Mouse (Mus musculus) CH12.LX (cell line): ENCODE measurements around the gene Prps1. TPM values are rescaled to one million over a fixed set of nuclear protein-coding genes. Genes with fewer than 3 reads are reported as not detected.

ENCODE experiments used
- DNase-seq: peaks from one replicate; pipeline ENCODE4 v3.0.0-alpha.2; 2013; ENCODE audit errors: extremely low read depth
- H3K27ac ChIP-seq: 2 replicates; pipeline ENCODE4 v1.5.1; 2012; ENCODE audit warnings: low read depth, mild to moderate bottlenecking, control low read depth, moderate library complexity; ENCODE audit not compliant: insufficient read depth
- H3K27me3 ChIP-seq: replicated peaks from 2 replicates; pipeline ENCODE3; 2012; ENCODE audit warnings: inconsistent platforms
- H3K36me3 ChIP-seq, 2 experiments: replicated peaks in 1 of 2; 2 replicates each; pipeline versions ENCODE3 to v1.6.1; 2012; ENCODE audit warnings: inconsistent platforms in 1 of 2, low read length in 1 of 2, mild to moderate bottlenecking in 1 of 2, mixed read lengths in 1 of 2, moderate library complexity in 1 of 2; ENCODE audit not compliant: control insufficient read depth in 1 of 2, insufficient read depth in 1 of 2
- H3K4me1 ChIP-seq, 2 experiments: 2 replicates each; pipeline ENCODE4 v1.6.1; 2012; ENCODE audit warnings: inconsistent platforms in 1 of 2, moderate library complexity in 1 of 2; ENCODE audit not compliant: insufficient read depth in 2 of 2, control insufficient read depth in 1 of 2
- H3K4me2 ChIP-seq: 2 replicates; pipeline ENCODE4 v1.6.1; 2012; ENCODE audit warnings: low read depth, mild to moderate bottlenecking, control low read depth; ENCODE audit not compliant: poor library complexity, insufficient read depth, severe bottlenecking
- H3K4me3 ChIP-seq, 3 experiments: fragments of 150-350 bp in 1 of 3; sonication (generic) in 1 of 3; replicated peaks in 1 of 3; 2 replicates each; pipeline versions ENCODE3 to v1.5.1; 2011 to 2012; ENCODE audit warnings: low read depth in 2 of 3, low read length in 2 of 3, mild to moderate bottlenecking in 2 of 3, moderate library complexity in 2 of 3, control low read depth in 1 of 3, improper control_type of control experiment in 1 of 3, inconsistent platforms in 1 of 3, mixed read lengths in 1 of 3; ENCODE audit not compliant: poor library complexity in 1 of 3
- H3K79me2 ChIP-seq: replicated peaks from 2 replicates; pipeline ENCODE4 v1.6.1; 2012; ENCODE audit warnings: mild to moderate bottlenecking, moderate library complexity; ENCODE audit not compliant: control insufficient read depth, poor library complexity, insufficient read depth, severe bottlenecking; ENCODE audit errors: extremely low read depth
- H3K9ac ChIP-seq: 2 replicates; pipeline ENCODE4 v1.6.1; 2012; ENCODE audit warnings: low read depth, mild to moderate bottlenecking, control low read depth, moderate library complexity; ENCODE audit not compliant: insufficient read depth
- H3K9me3 ChIP-seq: replicated peaks from 2 replicates; pipeline ENCODE3; 2012; ENCODE audit warnings: low read length, inconsistent platforms, mixed read lengths
- CTCF ChIP-seq, 2 experiments: IDR thresholded peaks in 1 of 2; conservative IDR thresholded peaks in 1 of 2; 2 replicates each; pipeline ENCODE4 v1.5.1; 2011 to 2012; ENCODE audit warnings: low read depth in 2 of 2, low read length in 2 of 2, improper control_type of control experiment in 1 of 2, inconsistent platforms in 1 of 2, mild to moderate bottlenecking in 1 of 2, moderate library complexity in 1 of 2
- E2F4 ChIP-seq: IDR thresholded peaks from 2 replicates; pipeline ENCODE4 v1.6.1; 2011; ENCODE audit warnings: low read depth, low read length, improper control_type of control experiment; ENCODE audit not compliant: insufficient replicate concordance
- ELF1 ChIP-seq: IDR thresholded peaks from 2 replicates; pipeline ENCODE4 v1.6.1; 2014; ENCODE audit warnings: low read depth, mild to moderate bottlenecking, inconsistent platforms, low read length, improper control_type of control experiment
- GABPA ChIP-seq: IDR thresholded peaks from 2 replicates; pipeline ENCODE4 v1.6.1; 2012; ENCODE audit warnings: low read depth, low read length, improper control_type of control experiment, inconsistent platforms; ENCODE audit not compliant: insufficient replicate concordance
- HCFC1 ChIP-seq: IDR thresholded peaks from 2 replicates; pipeline ENCODE4 v1.6.1; 2012; ENCODE audit warnings: low read depth, mild to moderate bottlenecking, inconsistent platforms, low read length, improper control_type of control experiment
- KAT2A ChIP-seq: IDR thresholded peaks from 2 replicates; pipeline ENCODE4 v1.6.1; 2012; ENCODE audit warnings: low read length, improper control_type of control experiment, inconsistent platforms; ENCODE audit not compliant: insufficient replicate concordance
- MAZ ChIP-seq: IDR thresholded peaks from 2 replicates; pipeline ENCODE4 v1.6.1; 2012; ENCODE audit warnings: low read depth, mild to moderate bottlenecking, inconsistent platforms, low read length, improper control_type of control experiment, moderate library complexity
- NELFE ChIP-seq: IDR thresholded peaks from 2 replicates; pipeline ENCODE4 v1.6.1; 2011; ENCODE audit warnings: low read depth, low read length, improper control_type of control experiment
- NRF1 ChIP-seq: IDR thresholded peaks from 2 replicates; pipeline ENCODE4 v1.6.1; 2014; ENCODE audit warnings: low read depth, mild to moderate bottlenecking, inconsistent platforms, low read length, improper control_type of control experiment, moderate library complexity
- POLR2A ChIP-seq: IDR thresholded peaks from 2 replicates; pipeline ENCODE4 v1.6.1; 2011; ENCODE audit warnings: low read depth, mild to moderate bottlenecking, improper control_type of control experiment, low read length
- RAD21 ChIP-seq: IDR thresholded peaks from 2 replicates; pipeline ENCODE4 v1.6.1; 2011; ENCODE audit warnings: low read depth, mild to moderate bottlenecking, low read length, improper control_type of control experiment, moderate library complexity
- SIN3A ChIP-seq: IDR thresholded peaks from 2 replicates; pipeline ENCODE4 v1.6.1; 2012; ENCODE audit warnings: low read length, improper control_type of control experiment, inconsistent platforms
- TBP ChIP-seq: conservative IDR thresholded peaks from 2 replicates; pipeline ENCODE4 v1.6.1; 2011; ENCODE audit warnings: low read depth, low read length, improper control_type of control experiment
- TCF12 ChIP-seq: IDR thresholded peaks from 2 replicates; pipeline ENCODE4 v1.6.1; 2014; ENCODE audit warnings: low read depth, mild to moderate bottlenecking, inconsistent platforms, low read length, improper control_type of control experiment
- USF1 ChIP-seq: IDR thresholded peaks from 2 replicates; pipeline ENCODE4 v1.6.1; 2014; ENCODE audit warnings: low read depth, mild to moderate bottlenecking, inconsistent platforms, low read length, improper control_type of control experiment
- ZKSCAN1 ChIP-seq: IDR thresholded peaks from 2 replicates; pipeline ENCODE4 v1.6.1; 2012; ENCODE audit warnings: low read depth, inconsistent platforms, low read length, improper control_type of control experiment, borderline replicate concordance
- ZMIZ1 ChIP-seq: IDR thresholded peaks from 2 replicates; pipeline ENCODE4 v1.6.1; 2012; ENCODE audit warnings: low read depth, mild to moderate bottlenecking, inconsistent platforms, low read length, improper control_type of control experiment
- dilution Hi-C: fragments of 300-500 bp; cut with MboI; formaldehyde crosslinking; loops from 2 replicates; pipeline ENCODE4 v1.14.3; 2020; ENCODE audit warnings: low sequenced_read_pairs; ENCODE audit not compliant: extremely low pct_unique_long_range_greater_than_20kb, extremely low pct_ligation_motif_present
- in situ Hi-C: fragments of 300-500 bp; cut with MboI; formaldehyde crosslinking; loops from 3 replicates; pipeline ENCODE4 v1.14.3; 2019; ENCODE audit warnings: low sequenced_read_pairs, low pct_ligation_motif_present, low pct_unique_long_range_greater_than_20kb, mixed read lengths
- polyA plus RNA-seq: library from polyadenylated mRNA; unstranded; fragments of >175 nt; gene quantifications from 2 replicates; pipeline ENCODE4 v1.2.1, GENCODE M21; 2012; ENCODE audit warnings: low read depth; ENCODE audit not compliant: insufficient read length
- total RNA-seq, 2 experiments: library from RNA; depleted of rRNA; stranded (reverse); fragments of 300-350 nt in 1 of 2; fragments of >200 nt in 1 of 2; gene quantifications; 2 replicates each; pipeline ENCODE4 v1.2.3; 2012 to 2014

Prps1 gene
- total RNA-seq (2012; rRNA removed) = 52.9 and 67.6 TPM in 2 replicates
- total RNA-seq (2014; rRNA removed) = 163 and 168 TPM in 2 replicates
- polyA plus RNA-seq = 127 and 128 TPM in 2 replicates

DNA sequence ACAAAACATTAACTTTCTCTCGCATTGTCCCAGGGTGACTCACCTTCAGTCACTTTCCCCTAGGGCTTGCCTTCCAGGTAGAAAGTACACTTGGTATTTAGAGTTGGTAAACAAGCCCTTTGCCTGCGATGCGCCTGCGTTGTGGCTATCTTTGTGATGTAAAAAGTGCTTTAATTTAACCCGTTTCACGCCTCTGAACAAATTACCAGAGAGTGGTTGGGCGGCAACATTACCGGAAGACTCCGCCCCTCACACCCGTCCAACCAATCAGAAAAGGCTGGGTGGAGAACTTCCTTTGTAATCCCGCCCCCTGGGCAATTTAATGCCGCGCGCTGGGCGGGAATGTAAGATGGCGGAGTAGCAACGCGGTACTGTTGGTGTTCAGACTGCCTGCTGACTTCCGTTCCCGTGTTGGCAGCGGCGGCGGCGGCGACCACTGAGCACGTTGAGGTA, at the start of gene Prps1:
Prps1 (plus strand) TSS at position 335 of the 453 bp plus-strand sequence.
- H3K27me3 ChIP-seq = no peaks in the 10 kb centered on the region
- peaks cover 0 to 12% of the 10 kb centered on the region in 2 experiments; a peak in 3 of 4 replicates for H3K4me1 ChIP-seq
- peak; percentile 86 for DNase-seq
- dilution Hi-C loops (no loop called here), in situ Hi-C loops (no loop called here)
- H3K4me3 ChIP-seq = peak within 1 kb of the TSS; percentile 76 to 78 (median 77)
- TF ChIP-seq POLR2A = peak; percentile 94
- peak; percentile 56; the same call in 1 of the 2 replicates for TF ChIP-seq HCFC1
- TF ChIP-seq NRF1 = peak; percentile 76
- peak; percentile 86; the same call in 1 of the 2 replicates for TF ChIP-seq E2F4
- TF ChIP-seq GABPA = no peak
- TF ChIP-seq TBP = peak; percentile 96
- TF ChIP-seq ELF1 = peak; percentile 77
- TF ChIP-seq NELFE = peak; percentile 90
- peak; percentile 75 for TF ChIP-seq TCF12
- no peak for TF ChIP-seq RAD21
- no peak for TF ChIP-seq CTCF (conservative IDR thresholded peaks at IDR 0.05 in 1 of 2, IDR thresholded peaks at IDR 0.05 in 1 of 2; ENCODE audit: low read depth in 2 of 2, low read length in 2 of 2)
- TF ChIP-seq MAZ = no peak
- 0 out of 2 replicates have a peak, but pooled peaks have one; percentile 26 for TF ChIP-seq KAT2A
- TF ChIP-seq ZMIZ1 = peak; percentile 81
- H3K9me3 ChIP-seq = no peaks in the 10 kb centered on the region
- peaks cover 36% of the 10 kb centered on the region for H3K79me2 ChIP-seq
- H3K4me2 ChIP-seq = peak within 1 kb of the TSS; percentile 82
- H3K27ac ChIP-seq = no peak within 1 kb of the TSS
- H3K36me3 ChIP-seq = no peaks in the 10 kb centered on the region
- peak within 1 kb of the TSS; percentile 57 for H3K9ac ChIP-seq

DNA sequence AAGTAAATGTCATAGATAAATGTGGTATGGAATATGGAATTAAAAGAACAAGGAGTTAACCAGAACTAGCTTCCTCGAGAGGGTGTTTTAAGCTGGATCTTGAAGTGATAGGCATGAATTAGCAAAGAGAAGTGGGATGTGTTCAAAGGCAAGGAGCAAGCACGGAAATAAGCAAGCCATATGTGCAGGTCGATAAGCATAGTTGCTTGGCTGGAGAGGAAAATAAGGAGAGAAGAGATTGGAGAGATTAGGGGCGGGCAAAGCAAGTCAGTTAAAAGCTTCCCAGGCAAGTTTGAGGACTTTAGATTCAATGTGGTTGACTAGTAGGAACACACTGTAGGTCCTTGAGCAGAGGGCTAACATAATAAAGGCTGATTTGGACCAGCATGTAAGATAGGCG, 48.8 kb upstream of the Prps1 start:
- in situ Hi-C loops = no loop called here
- Histone ChIP-seq H3K4me3 (no peak overlapping the region), H3K27me3 (no peaks in the 10 kb centered on the region), H3K79me2 (no peaks in the 10 kb centered on the region), H3K4me1 (peaks cover 0 to 7% of the 10 kb centered on the region in 2 experiments; a peak in 2 of 4 replicates), H3K9ac (no peak overlapping the region), H3K36me3 (no peaks in the 10 kb centered on the region), H3K9me3 (no peaks in the 10 kb centered on the region), H3K27ac (no peak overlapping the region), H3K4me2 (no peak overlapping the region)
- TF ChIP-seq ZKSCAN1 = no peak
- no peak for TF ChIP-seq USF1
- TF ChIP-seq SIN3A = no peak
- dilution Hi-C loops = no loop called here
- no peak for DNase-seq
